Mouse (Mus musculus) heart, postnatal 0 days (tissue): ENCODE measurements at regions not wholly inside any gene's neighbourhood (a gene's known extent, or its start where the extent isn't known, plus 50 kb on each side); places are given as distances from the start of the nearest gene placed in this dataset.

ENCODE experiments used
- CTCF ChIP-seq: IDR thresholded peaks from 2 replicates; pipeline ENCODE4 v1.5.1; 2016; ENCODE audit warnings: antibody characterized with exemption, control low read depth, low read depth
- EP300 ChIP-seq: IDR thresholded peaks from 2 replicates; pipeline ENCODE4 v1.6.1; 2016; ENCODE audit warnings: antibody characterized with exemption, low read depth

DNA sequence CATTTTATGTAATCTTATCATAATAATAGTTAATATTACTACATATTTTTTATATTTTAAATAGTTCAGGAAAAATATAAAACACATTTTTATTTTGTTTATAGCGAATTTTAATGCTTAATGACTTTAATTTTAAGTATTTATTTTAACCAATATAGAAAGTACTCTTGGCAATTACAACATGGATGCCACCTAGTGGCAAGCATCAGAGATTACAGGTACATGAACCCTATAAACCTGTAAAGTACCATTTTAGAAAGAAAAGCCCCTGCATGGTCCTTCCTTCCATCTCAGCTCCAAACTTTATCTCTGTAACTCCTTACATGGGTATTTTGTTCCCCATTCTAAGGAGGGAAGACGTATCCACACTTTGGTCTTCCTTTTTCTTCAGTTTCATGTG is 4328.9 kb upstream of the Gm7489 start:
- TF ChIP-seq CTCF (peak; percentile 33), EP300 (no peak)
